Mouse (Mus musculus) MEL (cell line): Measurements from ENCODE around the gene Cdc14b. TPM values are rescaled to one million over a fixed set of nuclear protein-coding genes. Genes with fewer than 3 reads are reported as not detected.

Experiments used
- DNase-seq: peaks from one replicate; pipeline ENCODE4 v3.0.0; 2011; ENCODE audit warnings: low read depth, low spot score
- H3K27ac ChIP-seq: 2 replicates; pipeline ENCODE4 v1.5.1; 2012; ENCODE audit warnings: low read depth, mild to moderate bottlenecking, control low read depth, low read length, moderate library complexity; ENCODE audit not compliant: control insufficient read depth
- H3K27me3 ChIP-seq, 2 experiments: fragments of 150-350 bp in 1 of 2; sonication (generic) in 1 of 2; 2 replicates each; pipeline ENCODE4 v1.6.1; 2012; ENCODE audit warnings: low read length in 2 of 2, mild to moderate bottlenecking in 2 of 2, improper control_type of control experiment in 1 of 2, moderate library complexity in 1 of 2; ENCODE audit not compliant: insufficient read depth in 2 of 2, control insufficient read depth in 1 of 2
- H3K36me3 ChIP-seq, 2 experiments: 2 replicates each; pipeline ENCODE4 v1.6.1; 2012 to 2014; ENCODE audit warnings: low read length in 2 of 2, improper control_type of control experiment in 1 of 2, inconsistent platforms in 1 of 2, mild to moderate bottlenecking in 1 of 2; ENCODE audit not compliant: insufficient read depth in 2 of 2, control insufficient read depth in 1 of 2
- H3K4me1 ChIP-seq, 2 experiments: fragments of 150-350 bp in 1 of 2; sonication (generic) in 1 of 2; 2 replicates each; pipeline ENCODE4 v1.6.1; 2012; ENCODE audit warnings: low read length in 2 of 2, improper control_type of control experiment in 1 of 2, mild to moderate bottlenecking in 1 of 2; ENCODE audit not compliant: insufficient read depth in 2 of 2, control insufficient read depth in 1 of 2
- H3K4me3 ChIP-seq, 2 experiments: fragments of 150-350 bp in 1 of 2; sonication (generic) in 1 of 2; 2 replicates each; pipeline ENCODE4 v1.5.1; 2012; ENCODE audit warnings: low read depth in 2 of 2, low read length in 2 of 2, mild to moderate bottlenecking in 2 of 2, moderate library complexity in 2 of 2, control low read depth in 1 of 2, improper control_type of control experiment in 1 of 2; ENCODE audit not compliant: control insufficient read depth in 1 of 2, insufficient read depth in 1 of 2
- H3K79me2 ChIP-seq: 2 replicates; pipeline ENCODE4 v1.6.1; 2012; ENCODE audit warnings: mild to moderate bottlenecking, low read length, moderate library complexity; ENCODE audit not compliant: control insufficient read depth, poor library complexity, insufficient read depth
- H3K9ac ChIP-seq: 2 replicates; pipeline ENCODE4 v1.6.1; 2012; ENCODE audit warnings: low read depth, mild to moderate bottlenecking, control low read depth, low read length, moderate library complexity; ENCODE audit not compliant: control insufficient read depth, poor library complexity, severe bottlenecking
- H3K9me3 ChIP-seq: fragments of 150-350 bp; sonication (generic); replicated peaks from 2 replicates; pipeline ENCODE4 v1.6.1; 2012; ENCODE audit warnings: mild to moderate bottlenecking, low read length, improper control_type of control experiment, moderate library complexity; ENCODE audit not compliant: insufficient read depth
- BHLHE40 ChIP-seq: IDR thresholded peaks from 2 replicates; pipeline ENCODE4 v1.6.1; 2012; ENCODE audit warnings: low read depth, mild to moderate bottlenecking, inconsistent platforms, low read length, improper control_type of control experiment, borderline replicate concordance
- CTCF ChIP-seq, 3 experiments: IDR thresholded peaks in 2 of 3; conservative IDR thresholded peaks in 1 of 3; 2 replicates each; pipeline ENCODE4 v1.5.1; 2011 to 2012; ENCODE audit warnings: low read length in 3 of 3, low read depth in 2 of 3, mild to moderate bottlenecking in 2 of 3, improper control_type of control experiment in 1 of 3, inconsistent platforms in 1 of 3, mixed read lengths in 1 of 3, moderate library complexity in 1 of 3; ENCODE audit not compliant: control insufficient read depth in 1 of 3, insufficient read depth in 1 of 3, poor library complexity in 1 of 3, severe bottlenecking in 1 of 3
- E2F4 ChIP-seq: IDR thresholded peaks from 2 replicates; pipeline ENCODE4 v1.6.1; 2011; ENCODE audit warnings: low read depth, low read length, improper control_type of control experiment, borderline replicate concordance
- GATA1 ChIP-seq: IDR thresholded peaks from 2 replicates; pipeline ENCODE4 v1.6.1; 2011; ENCODE audit warnings: low read depth, low read length, improper control_type of control experiment
- JUND ChIP-seq: IDR thresholded peaks from 2 replicates; pipeline ENCODE4 v1.6.1; 2011; ENCODE audit warnings: low read depth, mild to moderate bottlenecking, improper control_type of control experiment, low read length
- KAT2A ChIP-seq: conservative IDR thresholded peaks from 2 replicates; pipeline ENCODE4 v1.6.1; 2012; ENCODE audit warnings: low read depth, low read length, improper control_type of control experiment, inconsistent platforms
- MAZ ChIP-seq: IDR thresholded peaks from 2 replicates; pipeline ENCODE4 v1.6.1; 2012; ENCODE audit warnings: low read depth, mild to moderate bottlenecking, inconsistent platforms, low read length, improper control_type of control experiment
- MYB ChIP-seq: IDR thresholded peaks from 2 replicates; pipeline ENCODE4 v1.6.1; 2011; ENCODE audit warnings: mild to moderate bottlenecking, low read depth, low read length, improper control_type of control experiment
- NRF1 ChIP-seq: IDR thresholded peaks from 2 replicates; pipeline ENCODE4 v1.6.1; 2014; ENCODE audit warnings: low read depth, mild to moderate bottlenecking, inconsistent platforms, low read length, improper control_type of control experiment, moderate library complexity; ENCODE audit not compliant: poor library complexity, insufficient read depth, severe bottlenecking
- POLR2A ChIP-seq, 2 experiments: IDR thresholded peaks; 2 replicates each; pipeline ENCODE4 v1.6.1; 2011 to 2012; ENCODE audit warnings: low read length in 2 of 2, mild to moderate bottlenecking in 2 of 2, control low read depth in 1 of 2, improper control_type of control experiment in 1 of 2, low read depth in 1 of 2, moderate library complexity in 1 of 2; ENCODE audit not compliant: control insufficient read depth in 1 of 2, insufficient read depth in 1 of 2, poor library complexity in 1 of 2
- POLR2AphosphoS5 ChIP-seq: IDR thresholded peaks from 2 replicates; pipeline ENCODE4 v1.6.1; 2012; ENCODE audit warnings: low read depth, borderline replicate concordance, mild to moderate bottlenecking, inconsistent platforms, low read length, moderate library complexity, mixed read lengths
- RAD21 ChIP-seq: IDR thresholded peaks from 2 replicates; pipeline ENCODE4 v1.6.1; 2011; ENCODE audit warnings: mild to moderate bottlenecking, low read depth, low read length, improper control_type of control experiment
- RCOR1 ChIP-seq: IDR thresholded peaks from 2 replicates; pipeline ENCODE4 v1.6.1; 2012; ENCODE audit warnings: low read depth, mild to moderate bottlenecking, inconsistent platforms, low read length, improper control_type of control experiment
- SIN3A ChIP-seq: IDR thresholded peaks from 2 replicates; pipeline ENCODE4 v1.6.1; 2012; ENCODE audit warnings: low read length, improper control_type of control experiment, inconsistent platforms
- SMC3 ChIP-seq: IDR thresholded peaks from 2 replicates; pipeline ENCODE4 v1.6.1; 2011; ENCODE audit warnings: low read depth, low read length, improper control_type of control experiment
- TCF12 ChIP-seq: IDR thresholded peaks from 2 replicates; pipeline ENCODE4 v1.6.1; 2014; ENCODE audit warnings: low read depth, mild to moderate bottlenecking, inconsistent platforms, low read length, improper control_type of control experiment, moderate library complexity
- USF2 ChIP-seq, 2 experiments: IDR thresholded peaks; 2 replicates each; pipeline ENCODE4 v1.6.1; 2011 to 2012; ENCODE audit warnings: improper control_type of control experiment in 2 of 2, low read length in 2 of 2, borderline replicate concordance in 1 of 2, inconsistent platforms in 1 of 2, low read depth in 1 of 2, mild to moderate bottlenecking in 1 of 2; ENCODE audit not compliant: insufficient read depth in 1 of 2
- ZC3H11A ChIP-seq: IDR thresholded peaks from 2 replicates; pipeline ENCODE4 v1.6.1; 2012; ENCODE audit warnings: low read depth, mild to moderate bottlenecking, inconsistent platforms, low read length, improper control_type of control experiment
- ZKSCAN1 ChIP-seq: IDR thresholded peaks from 2 replicates; pipeline ENCODE4 v1.6.1; 2012; ENCODE audit warnings: low read depth, mild to moderate bottlenecking, inconsistent platforms, low read length, improper control_type of control experiment, moderate library complexity
- ZNF384 ChIP-seq: IDR thresholded peaks from 2 replicates; pipeline ENCODE4 v1.6.1; 2012; ENCODE audit warnings: low read depth, mild to moderate bottlenecking, inconsistent platforms, low read length, improper control_type of control experiment
- polyA plus RNA-seq, 2 experiments: library from polyadenylated mRNA; stranded (reverse) in 1 of 2; unstranded in 1 of 2; fragments of >175 nt in 1 of 2; fragments of >200 nt in 1 of 2; gene quantifications; 2 replicates each; pipeline versions ENCODE4 v1.2.1 to v1.2.4; 2012; ENCODE audit warnings: low replicate concordance in 2 of 2, low read depth in 1 of 2; ENCODE audit not compliant: insufficient read length in 2 of 2, insufficient read depth in 1 of 2, missing spikeins in 1 of 2
- total RNA-seq: library from RNA; depleted of rRNA; stranded (reverse); fragments of 300-350 nt; gene quantifications from 2 replicates; pipeline ENCODE4 v1.2.3, GENCODE M21; 2012

The Cdc14b gene
- total and polyA plus RNA-seq, 3 experiments = 18.7 to 28.3 TPM; not detected in 1

- Histone ChIP-seq H3K27me3 (no peaks in the 10 kb centered on the region), H3K4me1 (peaks cover 0 to 14% of the 10 kb centered on the region in 2 experiments; a peak in 2 of 4 replicates), H3K27ac (no peak overlapping the region), H3K79me2 (peaks cover 41% of the 10 kb centered on the region), H3K4me3 (no peak overlapping the region), H3K9me3 (no peaks in the 10 kb centered on the region), H3K36me3 (peaks cover 0 to 5% of the 10 kb centered on the region in 2 experiments; a peak in 2 of 4 replicates), H3K9ac (no peak overlapping the region)
- no peak for TF ChIP-seq GATA1
- no peak for TF ChIP-seq MYB
- no peak for TF ChIP-seq KAT2A
- TF ChIP-seq TCF12 = no peak
- no peak for TF ChIP-seq SMC3
- TF ChIP-seq POLR2A (IDR thresholded peaks at IDR 0.05; ENCODE audit: control insufficient read depth in 1 of 2, insufficient read depth in 1 of 2, low read depth in 1 of 2, low read length in 2 of 2, poor library complexity in 1 of 2) = no peak
- DNase-seq = no peak
Measured at GRCm38 (mm10) chr13:64264586-64264985, 10.5 kb downstream of the Cdc14b start.

- DNase-seq = no peak
- peaks cover 0 to 8% of the 10 kb centered on the region in 2 experiments; a peak in 1 of 4 replicates for H3K4me1 ChIP-seq
- H3K36me3 ChIP-seq = peaks cover 0 to 5% of the 10 kb centered on the region in 2 experiments; a peak in 2 of 4 replicates
- H3K9ac ChIP-seq = no peak overlapping the region
- no peaks in the 10 kb centered on the region for H3K27me3 ChIP-seq
- H3K27ac ChIP-seq = no peak overlapping the region
- peaks cover 30% of the 10 kb centered on the region for H3K79me2 ChIP-seq
- H3K4me3 ChIP-seq = no peak overlapping the region
- TF ChIP-seq SMC3 = no peak
- no peak for TF ChIP-seq POLR2AphosphoS5
- no peak for TF ChIP-seq JUND
- TF ChIP-seq POLR2A (IDR thresholded peaks at IDR 0.05; ENCODE audit: control insufficient read depth in 1 of 2, insufficient read depth in 1 of 2, low read depth in 1 of 2, low read length in 2 of 2, poor library complexity in 1 of 2) = no peak
- TF ChIP-seq TCF12 = no peak
- TF ChIP-seq E2F4 = no peak
- no peak for TF ChIP-seq BHLHE40
- TF ChIP-seq ZNF384 = no peak
- no peak for TF ChIP-seq USF2 (IDR thresholded peaks at IDR 0.05; ENCODE audit: borderline replicate concordance in 1 of 2, insufficient read depth in 1 of 2, low read depth in 1 of 2, low read length in 2 of 2)
- no peak for TF ChIP-seq RCOR1
- no peak for TF ChIP-seq SIN3A
- no peak for TF ChIP-seq MAZ
- TF ChIP-seq MYB = no peak
- TF ChIP-seq ZC3H11A = no peak
- no peak for TF ChIP-seq RAD21
- TF ChIP-seq CTCF (IDR thresholded peaks at IDR 0.05 in 2 of 3, conservative IDR thresholded peaks at IDR 0.05 in 1 of 3; ENCODE audit: control insufficient read depth in 1 of 3, insufficient read depth in 1 of 3, low read depth in 2 of 3, low read length in 3 of 3, poor library complexity in 1 of 3, severe bottlenecking in 1 of 3) = no peak
- no peak for TF ChIP-seq GATA1
- no peak for TF ChIP-seq NRF1
- TF ChIP-seq ZKSCAN1 = no peak
- TF ChIP-seq, all 39 proteins: peak for 0
- H3K9me3 ChIP-seq = no peaks in the 10 kb centered on the region
Measured at GRCm38 (mm10) chr13:64259903-64260302, 15.2 kb downstream of the Cdc14b start.
